Mouse (Mus musculus): ENCODE results near the gene Gm10188.
A peak's percentile ranks its signal among the peaks of the same experiment; 100 is the strongest.

Gm10188 gene

GRCm38 (mm10) chr1:132194624-132195023 lies 34.9 kb downstream of the Gm10188 start:
- no peak for DNase-seq (ENCODE audit: low spot score in 2 of 2)

- no peak for DNase-seq (ENCODE audit: low spot score in 2 of 2)
Measured at GRCm38 (mm10) chr1:132193806-132194205, 35.8 kb downstream of the Gm10188 start.

- DNase-seq (ENCODE audit: low spot score in 2 of 2): no peak
Measured at GRCm38 (mm10) chr1:132191786-132192680, 37.5 kb downstream of the Gm10188 start.

GRCm38 (mm10) chr1:132191093-132191785 lies 38.3 kb downstream of the Gm10188 start, which contains the start of the genes Lemd1 and AC124108.1:
TSS of gene Lemd1 (plus strand) at chr1:132191431.
TSS of gene AC124108.1 (plus strand) at chr1:132191457.
- peak in 1 of 2 experiments; percentile 56 for DNase-seq (ENCODE audit: low spot score in 2 of 2)

- DNase-seq (ENCODE audit: low spot score in 2 of 2): peak in 1 of 2 experiments; percentile 60
Measured at GRCm38 (mm10) chr1:132190621-132191092, 38.9 kb downstream of the Gm10188 start.

GRCm38 (mm10) chr1:132190040-132190513 lies 39.5 kb downstream of the Gm10188 start:
- DNase-seq (ENCODE audit: low spot score in 2 of 2): peak in 1 of 2 experiments; percentile 60

- no peak for DNase-seq (ENCODE audit: low spot score in 2 of 2)
Measured at GRCm38 (mm10) chr1:132189231-132189630, 40.3 kb downstream of the Gm10188 start.

GRCm38 (mm10) chr1:132188442-132189066 lies 41.0 kb downstream of the Gm10188 start:
- peak in 1 of 2 experiments; percentile 56 for DNase-seq (ENCODE audit: low spot score in 2 of 2)

GRCm38 (mm10) chr1:132186303-132186702 lies 43.3 kb downstream of the Gm10188 start:
- no peak for DNase-seq (ENCODE audit: low spot score in 2 of 2)
